Mouse (Mus musculus): Measurements from ENCODE around the gene Ctnnbl1. TPM values are rescaled to one million over a fixed set of nuclear protein-coding genes. Genes with fewer than 3 reads are reported as not detected.

Gene Ctnnbl1
- total RNA-seq, 2 experiments from 2014 or later = 17.6 to 18.0 TPM

Other genes starting within 250 kb of the Ctnnbl1 start
- gene Nnat, start 177.3 kb upstream of the Ctnnbl1 start, total RNA-seq (2021) = 10 to 100 TPM; 50.0 to 97.9 TPM
- gene Blcap, start 166.1 kb upstream of the Ctnnbl1 start, total RNA-seq (2021) = 10 to 100 TPM; 72.6 to 77.9 TPM
- 1 to 10 TPM; 1.6 to 1.8 TPM for gene Vstm2l, start 177.3 kb downstream of the Ctnnbl1 start, total RNA-seq (2021)